Mouse (Mus musculus) limb, embryonic 14.5 days (tissue): ENCODE data around the gene Shisa9. TPM values are rescaled to one million over a fixed set of nuclear protein-coding genes. Genes with fewer than 3 reads are reported as not detected.

ENCODE experiments used
- ATAC-seq: fragments of 200-750 bp; cut with Nextera tagmentation; 2 replicates; pipeline ENCODE4 v1.8.0; 2017; ENCODE audit warnings: low read depth, moderate number of reproducible peaks, moderate TSS enrichment; ENCODE audit not compliant: low FRiP score
- DNase-seq: peaks from one replicate; pipeline ENCODE4 v3.0.0-alpha.2; 2015; ENCODE audit warnings: low spot score
- H3K27ac ChIP-seq: fragments of 300-500 bp; sonication (generic); replicated peaks from 2 replicates; pipeline ENCODE4 v1.5.1; 2014; ENCODE audit warnings: low read depth, mild to moderate bottlenecking, low read length, moderate library complexity, mixed read lengths
- H3K27me3 ChIP-seq: fragments of 300-500 bp; sonication (generic); 2 replicates; pipeline ENCODE4 v1.6.1; 2014; ENCODE audit warnings: low read length, mixed read lengths; ENCODE audit not compliant: control insufficient read depth, insufficient read depth
- H3K36me3 ChIP-seq: fragments of 300-500 bp; sonication (generic); 2 replicates; pipeline ENCODE4 v1.6.1; 2014; ENCODE audit warnings: mild to moderate bottlenecking, low read length, moderate library complexity, mixed read lengths; ENCODE audit not compliant: control insufficient read depth, insufficient read depth
- H3K4me1 ChIP-seq: fragments of 300-500 bp; sonication (generic); 2 replicates; pipeline ENCODE4 v1.6.1; 2014; ENCODE audit warnings: antibody characterized with exemption, low read length, mixed read lengths; ENCODE audit not compliant: control insufficient read depth, insufficient read depth
- H3K4me2 ChIP-seq: fragments of 300-500 bp; sonication (generic); replicated peaks from 2 replicates; pipeline ENCODE4 v1.6.1; 2014; ENCODE audit warnings: low read depth, mild to moderate bottlenecking, low read length, moderate library complexity; ENCODE audit not compliant: severe bottlenecking
- H3K4me3 ChIP-seq: fragments of 300-500 bp; sonication (generic); replicated peaks from 2 replicates; pipeline ENCODE4 v1.5.1; 2014; ENCODE audit warnings: low read length
- H3K9ac ChIP-seq: fragments of 300-500 bp; sonication (generic); 2 replicates; pipeline ENCODE4 v1.6.1; 2014; ENCODE audit warnings: mild to moderate bottlenecking, low read depth, low read length, moderate library complexity; ENCODE audit not compliant: severe bottlenecking
- H3K9me3 ChIP-seq: fragments of 300-500 bp; sonication (generic); 2 replicates; pipeline ENCODE4 v1.6.1; 2016; ENCODE audit warnings: low read length; ENCODE audit not compliant: control insufficient read depth
- POLR2A ChIP-seq: fragments of 200-500 bp; IDR thresholded peaks from 2 replicates; pipeline ENCODE4 v1.8.0; 2012; ENCODE audit warnings: inconsistent platforms, mild to moderate bottlenecking, moderate library complexity, borderline replicate concordance; ENCODE audit not compliant: insufficient read depth, insufficient read length; ENCODE audit errors: extremely low read depth
- WGBS: fragments of 180-500 bp; shearing (Covaris S2); extraction: QIAGEN DNeasy Blood & Tissue Kit; methylation state at CpG from one replicate; pipeline ENCODE4 v1.1.7; 2014; 5-methylcytosine and 5-hydroxymethylcytosine counted together
- polyA plus RNA-seq, 2 experiments: library from polyadenylated mRNA; depleted of rRNA in 1 of 2; stranded (reverse) in 1 of 2; unstranded in 1 of 2; fragments of >200 nt; fragmentation: Nextera tagmentation in 1 of 2; extraction: Ambion mirVana in 1 of 2; gene quantifications; 2 replicates each; pipeline versions ENCODE4 v1.2.1 to v1.2.3; 2012 to 2014

The Shisa9 gene
- polyA plus RNA-seq, 2 experiments: 1.8 to 2.4 TPM

DNA sequence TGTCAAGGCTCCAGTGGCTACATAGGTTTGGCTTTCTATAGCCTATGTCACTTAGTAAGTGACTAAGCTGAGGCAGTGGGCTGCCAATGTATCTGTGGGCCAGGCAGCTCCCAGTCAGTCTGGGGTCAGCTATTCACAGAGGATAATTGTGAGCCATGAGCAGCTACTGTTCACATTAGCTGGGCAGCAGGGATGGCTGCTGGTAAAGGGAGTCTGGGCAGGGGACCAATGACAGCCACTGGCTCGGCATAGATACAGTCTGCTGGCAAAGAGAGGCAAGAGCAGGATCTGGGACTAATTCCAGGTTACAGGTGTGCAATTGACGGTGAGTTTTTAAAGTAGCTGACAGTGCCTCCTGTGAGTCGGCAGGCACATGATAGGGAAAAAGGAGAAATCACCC, 145.9 kb downstream of the Shisa9 start:
- Histone ChIP-seq H3K4me3 (no peak overlapping the region), H3K36me3 (no peaks in the 10 kb centered on the region), H3K4me2 (no peak overlapping the region), H3K9me3 (no peaks in the 10 kb centered on the region), H3K27ac (no peak overlapping the region), H3K27me3 (no peaks in the 10 kb centered on the region), H3K9ac (no peak overlapping the region), H3K4me1 (no peaks in the 10 kb centered on the region)
- TF ChIP-seq POLR2A: no peak
- ATAC-seq: no peak
- 79% methylated on average over 3 of the region's 3 CpGs for WGBS
- DNase-seq: no peak

- H3K4me2 ChIP-seq: no peak overlapping the region
- no peak for TF ChIP-seq POLR2A
- no peaks in the 10 kb centered on the region for H3K9me3 ChIP-seq
- no peaks in the 10 kb centered on the region for H3K4me1 ChIP-seq
- DNase-seq: no peak
- no peaks in the 10 kb centered on the region for H3K36me3 ChIP-seq
- ATAC-seq: no peak
- no peak overlapping the region for H3K27ac ChIP-seq
- no peaks in the 10 kb centered on the region for H3K27me3 ChIP-seq
- H3K9ac ChIP-seq: no peak overlapping the region
- H3K4me3 ChIP-seq: no peak overlapping the region
Observed at GRCm38 (mm10) chr16:12146666-12147065, 162.8 kb downstream of the Shisa9 start.

- Histone ChIP-seq H3K27me3 (no peaks in the 10 kb centered on the region), H3K36me3 (no peaks in the 10 kb centered on the region), H3K4me1 (no peaks in the 10 kb centered on the region), H3K27ac (no peak overlapping the region), H3K9me3 (no peaks in the 10 kb centered on the region), H3K4me2 (no peak overlapping the region), H3K4me3 (no peak overlapping the region), H3K9ac (no peak overlapping the region)
- 81% methylated on average over 4 of the region's 4 CpGs for WGBS
- DNase-seq: no peak
- TF ChIP-seq POLR2A: no peak
- ATAC-seq: no peak
Observed at GRCm38 (mm10) chr16:12151986-12152385, 168.1 kb downstream of the Shisa9 start.

DNA sequence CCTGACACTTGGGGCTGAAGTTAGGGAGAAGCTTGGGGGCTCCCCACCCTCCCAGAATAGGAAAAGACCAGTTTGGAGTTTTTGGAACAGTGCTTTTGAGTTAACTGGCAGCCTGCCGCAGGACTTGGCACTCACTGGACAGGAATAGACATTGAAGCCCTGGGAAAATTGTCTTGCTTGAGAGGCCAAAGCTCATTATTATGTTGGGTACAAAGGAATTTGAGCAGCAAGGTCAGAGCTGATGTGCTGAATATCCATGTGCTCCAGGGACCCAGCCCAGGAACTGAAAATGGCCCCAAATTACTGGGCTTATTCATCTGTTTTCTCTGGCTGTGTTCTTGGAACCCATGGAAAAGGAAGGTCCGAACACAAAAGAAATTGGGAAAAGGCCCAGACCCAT, 170.6 kb downstream of the Shisa9 start:
- no peak for TF ChIP-seq POLR2A
- DNase-seq (no peak), ATAC-seq (no peak)
- Histone ChIP-seq H3K4me3 (no peak overlapping the region), H3K27ac (no peak overlapping the region), H3K27me3 (no peaks in the 10 kb centered on the region), H3K9me3 (no peaks in the 10 kb centered on the region), H3K4me1 (no peaks in the 10 kb centered on the region), H3K9ac (no peak overlapping the region), H3K36me3 (no peaks in the 10 kb centered on the region), H3K4me2 (no peak overlapping the region)
- WGBS: 85% methylated on average over 2 of the region's 2 CpGs

- WGBS: 89% methylated on average over 1 of the region's 1 CpGs
- H3K27ac ChIP-seq: no peak overlapping the region
- no peak overlapping the region for H3K9ac ChIP-seq
- H3K4me1 ChIP-seq: no peaks in the 10 kb centered on the region
- H3K27me3 ChIP-seq: no peaks in the 10 kb centered on the region
- no peak for DNase-seq
- no peak overlapping the region for H3K4me2 ChIP-seq
- no peaks in the 10 kb centered on the region for H3K36me3 ChIP-seq
- no peak for ATAC-seq
- TF ChIP-seq POLR2A: no peak
- H3K9me3 ChIP-seq: no peaks in the 10 kb centered on the region
- H3K4me3 ChIP-seq: no peak overlapping the region
Observed at GRCm38 (mm10) chr16:12173482-12174041, 189.6 kb downstream of the Shisa9 start.

GRCm38 (mm10) chr16:12178031-12178430, 194.1 kb downstream of the Shisa9 start:
- Histone ChIP-seq H3K4me1 (no peaks in the 10 kb centered on the region), H3K4me3 (no peak overlapping the region), H3K27me3 (no peaks in the 10 kb centered on the region), H3K4me2 (no peak overlapping the region), H3K27ac (no peak overlapping the region), H3K9ac (no peak overlapping the region), H3K36me3 (no peaks in the 10 kb centered on the region), H3K9me3 (no peaks in the 10 kb centered on the region)
- WGBS: 83% methylated on average over 2 of the region's 2 CpGs
- DNase-seq: no peak
- no peak for TF ChIP-seq POLR2A
- ATAC-seq: no peak
